Mouse (Mus musculus): ENCODE measurements around the gene Gm20388. TPM values are rescaled to one million over a fixed set of nuclear protein-coding genes. Genes with fewer than 3 reads are reported as not detected.

Gm20388 gene
- total and polyA plus RNA-seq, 3 experiments, result 0.02 to 0.05 TPM; not detected in 1

GRCm38 (mm10) chr8:123389026-123389425, 3478.4 kb downstream of the Gm20388 start:
- Histone ChIP-seq H3K4me3 (ENCODE audit: low read depth, low read length) (no peak overlapping the region), H3K9me3 (replicated peaks) (no peaks in the 10 kb centered on the region), H3K27me3 (ENCODE audit: insufficient read depth, low read length) (no peaks in the 10 kb centered on the region), H3K4me1 (ENCODE audit: insufficient read depth, low read depth, low read length) (peaks cover 6% of the 10 kb centered on the region; the same call in 1 of the 2 replicates), H3K36me3 (replicated peaks) (peaks cover 100% of the 10 kb centered on the region)
- no peak for DNase-seq (ENCODE audit: low spot score)
- ATAC-seq (ENCODE audit: extremely low read depth, insufficient number of reproducible peaks, low FRiP score, poor library complexity, severe bottlenecking), result no peak
- TF ChIP-seq GATA1 (IDR thresholded peaks at IDR 0.05; ENCODE audit: borderline replicate concordance, low read length), result no peak
- no peak for TF ChIP-seq POLR2AphosphoS5 (IDR thresholded peaks at IDR 0.05; ENCODE audit: insufficient replicate concordance, low read depth, low read length)
- no peak for TF ChIP-seq TAL1 (conservative IDR thresholded peaks at IDR 0.05; ENCODE audit: low read depth, low read length)
- no peak for TF ChIP-seq GATA2 (IDR thresholded peaks at IDR 0.05; ENCODE audit: borderline replicate concordance, low read depth, low read length)
- TF ChIP-seq CTCF (IDR thresholded peaks at IDR 0.05; ENCODE audit: low read depth, low read length), result no peak

GRCm38 (mm10) chr8:123398308-123398707, 3487.7 kb downstream of the Gm20388 start:
- TF ChIP-seq CTCF (IDR thresholded peaks at IDR 0.05; ENCODE audit: low read depth, low read length), result no peak
- no peak for TF ChIP-seq GATA1 (IDR thresholded peaks at IDR 0.05; ENCODE audit: borderline replicate concordance, low read length)
- TF ChIP-seq POLR2AphosphoS5 (IDR thresholded peaks at IDR 0.05; ENCODE audit: insufficient replicate concordance, low read depth, low read length), result no peak
- no peak for TF ChIP-seq GATA2 (IDR thresholded peaks at IDR 0.05; ENCODE audit: borderline replicate concordance, low read depth, low read length)
- Histone ChIP-seq H3K4me3 (ENCODE audit: low read depth, low read length) (peak overlapping the region; percentile 61; the same call in 1 of the 2 replicates), H3K9me3 (replicated peaks) (no peaks in the 10 kb centered on the region), H3K4me1 (ENCODE audit: insufficient read depth, low read depth, low read length) (peaks cover 59% of the 10 kb centered on the region), H3K27me3 (ENCODE audit: insufficient read depth, low read length) (no peaks in the 10 kb centered on the region), H3K36me3 (replicated peaks) (peaks cover 99% of the 10 kb centered on the region)
- ATAC-seq (ENCODE audit: extremely low read depth, insufficient number of reproducible peaks, low FRiP score, poor library complexity, severe bottlenecking), result peak; percentile 65
- DNase-seq (ENCODE audit: low spot score), result peak; percentile 58

GRCm38 (mm10) chr8:123401936-123402335, 3491.3 kb downstream of the Gm20388 start:
- no peak for ATAC-seq (ENCODE audit: extremely low read depth, insufficient number of reproducible peaks, low FRiP score, poor library complexity, severe bottlenecking)
- DNase-seq (ENCODE audit: low spot score), result no peak

GRCm38 (mm10) chr8:123402730-123403326, 3492.2 kb downstream of the Gm20388 start:
- TF ChIP-seq POLR2AphosphoS5 (IDR thresholded peaks at IDR 0.05; ENCODE audit: insufficient replicate concordance, low read depth, low read length) (0 out of 2 replicates have a peak, but pooled peaks have one; percentile 34), TAL1 (conservative IDR thresholded peaks at IDR 0.05; ENCODE audit: low read depth, low read length) (no peak)
- ATAC-seq (ENCODE audit: extremely low read depth, insufficient number of reproducible peaks, low FRiP score, poor library complexity, severe bottlenecking) (no peak), DNase-seq (ENCODE audit: low spot score) (no peak)
- H3K36me3 ChIP-seq (replicated peaks), result peaks cover 64% of the 10 kb centered on the region
- H3K4me1 ChIP-seq (ENCODE audit: insufficient read depth, low read depth, low read length), result peaks cover 49% of the 10 kb centered on the region
- no peaks in the 10 kb centered on the region for H3K9me3 ChIP-seq (replicated peaks)
- peaks cover 5% of the 10 kb centered on the region; the same call in 1 of the 2 replicates for H3K27me3 ChIP-seq (ENCODE audit: insufficient read depth, low read length)
- no peak overlapping the region for H3K4me3 ChIP-seq (ENCODE audit: low read depth, low read length)

More at GRCm38 (mm10) chr8:123401936-123402335, 3491.3 kb downstream of the Gm20388 start:
- H3K27me3 ChIP-seq (ENCODE audit: insufficient read depth, low read length), result no peaks in the 10 kb centered on the region
- H3K4me3 ChIP-seq (ENCODE audit: low read depth, low read length), result no peak overlapping the region
- TF ChIP-seq GATA1 (IDR thresholded peaks at IDR 0.05; ENCODE audit: borderline replicate concordance, low read length) (no peak), CTCF (IDR thresholded peaks at IDR 0.05; ENCODE audit: low read depth, low read length) (no peak), POLR2AphosphoS5 (IDR thresholded peaks at IDR 0.05; ENCODE audit: insufficient replicate concordance, low read depth, low read length) (no peak), TAL1 (conservative IDR thresholded peaks at IDR 0.05; ENCODE audit: low read depth, low read length) (no peak), GATA2 (IDR thresholded peaks at IDR 0.05; ENCODE audit: borderline replicate concordance, low read depth, low read length) (no peak)
- H3K36me3 ChIP-seq (replicated peaks), result peaks cover 72% of the 10 kb centered on the region
- peaks cover 49% of the 10 kb centered on the region for H3K4me1 ChIP-seq (ENCODE audit: insufficient read depth, low read depth, low read length)
- no peaks in the 10 kb centered on the region for H3K9me3 ChIP-seq (replicated peaks)

- Histone ChIP-seq H3K36me3 (replicated peaks) (peaks cover 47% of the 10 kb centered on the region), H3K9me3 (replicated peaks) (no peaks in the 10 kb centered on the region), H3K27me3 (ENCODE audit: insufficient read depth, low read length) (peaks cover 19% of the 10 kb centered on the region; the same call in 1 of the 2 replicates), H3K4me1 (ENCODE audit: insufficient read depth, low read depth, low read length) (peaks cover 48% of the 10 kb centered on the region), H3K4me3 (ENCODE audit: low read depth, low read length) (no peak overlapping the region)
- DNase-seq (ENCODE audit: low spot score) (no peak), ATAC-seq (ENCODE audit: extremely low read depth, insufficient number of reproducible peaks, low FRiP score, poor library complexity, severe bottlenecking) (no peak)
- no peak for TF ChIP-seq CTCF (IDR thresholded peaks at IDR 0.05; ENCODE audit: low read depth, low read length)
- TF ChIP-seq GATA1 (IDR thresholded peaks at IDR 0.05; ENCODE audit: borderline replicate concordance, low read length), result no peak
- no peak for TF ChIP-seq POLR2AphosphoS5 (IDR thresholded peaks at IDR 0.05; ENCODE audit: insufficient replicate concordance, low read depth, low read length)
- no peak for TF ChIP-seq GATA2 (IDR thresholded peaks at IDR 0.05; ENCODE audit: borderline replicate concordance, low read depth, low read length)
- TF ChIP-seq TAL1 (conservative IDR thresholded peaks at IDR 0.05; ENCODE audit: low read depth, low read length), result no peak
These were observed 3493.9 kb downstream of the Gm20388 start for GRCm38 (mm10) chr8:123404521-123404920.

- peak; percentile 33 for DNase-seq (ENCODE audit: low spot score)
- no peak for ATAC-seq (ENCODE audit: extremely low read depth, insufficient number of reproducible peaks, low FRiP score, poor library complexity, severe bottlenecking)
These were observed 3496.1 kb downstream of the Gm20388 start, which contains the start of gene Mc1r for GRCm38 (mm10) chr8:123406786-123407185. Mc1r (plus strand) TSS chr8:123407107.

More at GRCm38 (mm10) chr8:123406786-123407185, 3496.1 kb downstream of the Gm20388 start, which contains the start of gene Mc1r:
- peaks cover 25% of the 10 kb centered on the region for H3K36me3 ChIP-seq (replicated peaks)
- TF ChIP-seq CTCF (IDR thresholded peaks at IDR 0.05; ENCODE audit: low read depth, low read length) (peak; percentile 99), TAL1 (conservative IDR thresholded peaks at IDR 0.05; ENCODE audit: low read depth, low read length) (no peak)
- H3K27me3 ChIP-seq (ENCODE audit: insufficient read depth, low read length), result peaks cover 42% of the 10 kb centered on the region
- peak within 1 kb of the TSS; percentile 18; the same call in 1 of the 2 replicates for H3K4me3 ChIP-seq (ENCODE audit: low read depth, low read length)
- peaks cover 63% of the 10 kb centered on the region for H3K4me1 ChIP-seq (ENCODE audit: insufficient read depth, low read depth, low read length)
- no peaks in the 10 kb centered on the region for H3K9me3 ChIP-seq (replicated peaks)

Measured in G1E (cell line).